Mouse (Mus musculus): ENCODE results near the gene Lin54.

The Lin54 gene

DNA sequence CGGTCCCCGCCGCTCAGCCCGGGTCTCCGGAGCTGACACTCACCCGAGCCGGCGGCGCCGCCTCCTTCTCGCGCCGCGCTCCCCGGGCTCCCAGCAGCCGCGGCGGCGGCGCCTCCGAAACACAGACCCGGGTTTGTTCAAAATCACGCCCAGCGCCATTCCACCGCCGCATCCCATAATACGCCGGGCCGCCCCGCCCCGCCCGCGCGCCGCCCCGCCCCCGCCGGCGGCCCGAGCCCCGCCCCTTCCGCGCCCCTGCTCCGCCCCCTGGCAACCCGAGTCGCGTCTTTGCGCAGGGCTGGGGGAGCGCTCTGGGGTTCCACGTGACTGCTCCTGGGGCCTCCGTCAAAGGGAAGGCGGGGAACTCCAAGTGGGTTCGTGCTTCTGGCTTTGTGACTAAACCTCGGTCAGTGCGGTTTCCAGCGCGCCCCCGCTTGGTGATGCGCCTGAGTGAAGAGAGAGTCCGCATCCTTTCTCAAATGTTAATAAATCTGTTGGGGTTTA, at the start of gene Lin54:
Lin54 (minus strand) TSS at position 182 of the 504 bp plus-strand sequence.
- in situ Hi-C loops (cut with MboI): no loop called here

DNA sequence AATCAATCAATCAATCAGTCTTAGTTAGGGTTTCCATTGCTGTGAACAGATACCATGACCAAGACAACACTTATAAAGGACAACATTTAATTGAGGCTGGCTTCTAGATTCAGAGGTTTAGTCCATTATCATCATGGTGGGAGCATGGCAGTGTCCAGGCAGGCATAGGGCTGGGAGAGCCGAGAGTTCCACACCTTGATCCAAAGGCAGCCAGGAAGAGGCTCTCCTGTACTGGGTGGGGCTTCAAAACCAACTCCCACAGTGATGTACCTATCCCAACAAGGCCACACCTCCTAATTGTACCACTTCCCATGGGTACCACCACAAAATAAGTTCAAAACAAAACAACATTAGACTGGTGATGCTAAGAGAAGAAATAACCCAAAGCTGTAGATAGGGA, 49.7 kb upstream of the Lin54 start:
- in situ Hi-C loops (cut with MboI): loop anchor here (5.0 kb wide), 1 partner anchor 112 kb away; no protein-coding TSS in a partner anchor

DNA sequence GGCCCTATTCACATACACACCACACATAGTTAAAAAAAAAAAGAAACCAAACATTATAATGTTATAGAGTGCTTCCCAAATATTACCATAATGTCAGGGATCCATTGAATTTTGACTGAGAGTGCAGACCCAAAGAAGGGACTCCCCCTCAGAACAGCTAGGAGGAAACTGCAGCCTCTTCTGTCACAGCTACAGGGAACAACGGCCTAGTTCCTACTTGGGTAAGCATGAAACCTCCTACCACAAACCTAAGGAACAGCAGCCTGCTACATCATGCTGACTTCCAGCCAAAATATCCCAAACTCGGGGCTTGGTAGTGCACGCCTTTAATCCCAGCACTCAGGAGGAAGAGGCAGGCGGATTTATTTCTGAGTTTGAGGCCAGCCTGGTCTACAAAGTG, 48.9 kb upstream of the Lin54 start:
- in situ Hi-C loops (cut with MboI): no loop called here

DNA sequence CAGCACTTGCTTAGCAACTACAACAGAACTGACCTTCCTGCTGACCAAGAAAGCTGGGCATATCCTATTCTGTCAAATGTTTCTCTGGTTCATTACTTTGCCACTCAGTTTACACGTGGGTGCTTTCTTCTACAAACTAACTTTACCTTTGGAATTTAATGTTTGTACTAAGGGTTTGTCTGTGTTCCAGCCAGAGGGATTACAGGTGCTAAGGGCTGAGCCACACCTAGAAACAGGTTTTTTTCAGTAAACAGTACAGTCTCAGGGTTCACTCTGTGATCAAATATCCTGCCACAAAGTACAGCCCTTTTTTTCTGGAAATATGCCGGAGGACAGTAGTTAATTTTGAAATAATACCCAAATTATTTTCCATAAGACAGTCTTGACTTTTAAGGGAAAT, 47.8 kb upstream of the Lin54 start:
- in situ Hi-C loops (cut with MboI): no loop called here

DNA sequence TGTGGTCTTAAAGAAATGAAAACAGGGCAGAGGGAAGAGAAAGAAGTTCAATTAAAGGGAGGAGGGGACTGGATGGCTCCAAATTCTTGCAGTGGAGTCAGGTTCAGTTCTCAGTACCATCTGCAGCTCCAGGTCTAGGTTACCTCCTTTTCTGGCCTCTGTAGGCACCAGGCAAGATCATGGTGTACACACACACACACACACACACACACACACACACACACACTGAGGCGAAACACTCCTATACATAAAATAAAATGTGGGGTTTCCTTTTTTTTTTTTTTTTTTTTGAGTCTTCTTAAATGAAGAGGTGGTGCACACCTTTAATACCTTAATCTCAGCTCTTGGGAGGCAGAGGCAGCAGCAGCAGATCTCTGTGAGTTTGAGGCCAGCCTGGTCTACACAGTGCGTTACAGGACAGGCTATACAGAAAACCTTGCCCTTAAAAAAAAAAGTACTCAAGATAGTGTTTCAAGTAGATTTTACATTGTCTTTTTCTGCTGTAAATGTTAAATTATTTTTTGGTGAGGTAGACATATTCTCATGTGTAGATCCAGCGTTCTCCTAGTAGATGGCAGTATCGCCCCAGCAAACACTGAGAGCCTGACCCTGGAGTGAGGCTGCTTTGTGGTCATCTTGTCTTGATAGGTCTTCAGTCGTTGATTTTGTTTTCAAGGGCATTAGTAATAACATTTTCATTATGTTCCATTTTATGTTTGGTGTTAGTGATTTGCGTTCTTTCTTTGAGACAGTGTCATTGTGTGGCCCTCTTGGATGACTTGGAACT, 46.0 kb upstream of the Lin54 start:
- in situ Hi-C loops (cut with MboI): no loop called here

DNA sequence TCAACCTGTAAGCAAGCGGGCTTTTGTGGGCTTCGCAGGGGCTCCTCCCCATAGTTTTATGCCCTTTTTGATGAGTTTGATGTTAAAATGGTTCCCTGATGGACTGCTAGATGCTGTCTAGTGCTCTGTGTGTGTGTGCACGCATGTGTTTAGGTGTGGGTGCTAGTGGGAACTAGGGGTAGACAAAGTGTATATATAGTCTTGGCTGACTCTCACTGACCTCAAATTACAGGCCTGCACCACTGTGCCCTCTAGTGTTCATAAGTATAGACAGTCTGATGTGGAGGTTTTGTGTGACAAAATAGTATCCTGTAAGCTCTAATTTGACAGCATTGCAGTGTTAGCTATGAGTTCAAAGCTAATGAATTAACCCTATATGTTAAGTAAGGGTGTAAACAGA, 36.2 kb upstream of the Lin54 start:
- in situ Hi-C loops (cut with MboI): no loop called here

DNA sequence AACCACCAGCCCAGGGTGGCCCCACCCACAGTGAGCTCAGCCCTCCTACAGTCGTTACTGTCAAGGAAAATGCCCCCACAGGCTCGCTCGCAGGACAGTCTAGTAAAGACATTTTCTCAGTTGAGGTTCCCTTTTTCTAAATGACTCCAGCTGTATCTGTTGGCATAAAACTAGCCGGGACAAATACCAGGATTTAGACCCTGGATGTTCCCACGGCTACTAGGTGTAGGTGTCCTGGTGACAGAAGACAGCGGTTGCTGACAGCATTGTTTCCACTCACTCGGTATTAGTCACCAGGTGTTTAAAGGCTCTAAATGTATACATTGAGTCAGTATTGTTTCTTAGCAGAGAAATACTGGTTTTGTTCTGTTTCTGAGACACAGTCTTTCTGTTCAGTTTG, 35.4 kb upstream of the Lin54 start:
- in situ Hi-C loops (cut with MboI): no loop called here

DNA sequence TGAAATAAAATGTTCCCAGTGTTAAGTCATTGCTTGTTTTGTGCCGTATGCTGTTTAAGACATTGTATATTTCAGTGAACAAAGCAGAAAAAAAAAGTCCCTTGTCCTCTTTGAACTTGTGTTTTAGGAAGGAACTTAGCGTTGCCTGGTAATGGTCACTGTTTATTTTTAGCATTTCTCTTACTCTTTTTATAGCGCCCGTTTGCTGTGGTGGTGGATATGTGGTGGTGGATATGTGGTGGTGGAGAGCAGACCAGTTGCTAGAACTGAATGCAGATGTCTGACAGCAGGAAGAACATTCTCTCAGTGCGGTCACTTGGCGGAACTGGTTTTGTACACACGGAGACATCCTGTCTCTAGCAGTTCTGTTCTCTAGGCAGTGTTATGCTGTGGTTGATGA, 25.7 kb upstream of the Lin54 start:
- in situ Hi-C loops (cut with MboI): no loop called here

DNA sequence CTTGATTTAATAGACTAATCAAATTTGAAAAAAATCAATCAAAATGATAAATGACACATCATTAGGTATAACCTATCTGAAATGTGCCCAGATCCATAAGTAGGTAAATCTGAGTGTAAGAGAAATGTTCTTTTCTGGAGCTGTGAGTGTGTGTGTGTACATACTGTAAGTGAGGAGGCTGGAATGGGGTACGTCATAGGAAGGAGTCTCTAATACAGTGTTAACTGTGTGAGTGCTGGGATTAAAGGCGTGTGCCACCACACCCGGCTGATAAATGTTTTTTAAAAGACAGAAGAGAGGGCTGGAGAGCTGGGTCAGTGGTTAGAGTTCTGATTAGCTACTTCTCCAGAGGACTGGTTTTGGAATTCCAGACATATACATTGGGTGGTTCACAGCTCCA, 25.2 kb upstream of the Lin54 start:
- in situ Hi-C loops (cut with MboI): no loop called here

DNA sequence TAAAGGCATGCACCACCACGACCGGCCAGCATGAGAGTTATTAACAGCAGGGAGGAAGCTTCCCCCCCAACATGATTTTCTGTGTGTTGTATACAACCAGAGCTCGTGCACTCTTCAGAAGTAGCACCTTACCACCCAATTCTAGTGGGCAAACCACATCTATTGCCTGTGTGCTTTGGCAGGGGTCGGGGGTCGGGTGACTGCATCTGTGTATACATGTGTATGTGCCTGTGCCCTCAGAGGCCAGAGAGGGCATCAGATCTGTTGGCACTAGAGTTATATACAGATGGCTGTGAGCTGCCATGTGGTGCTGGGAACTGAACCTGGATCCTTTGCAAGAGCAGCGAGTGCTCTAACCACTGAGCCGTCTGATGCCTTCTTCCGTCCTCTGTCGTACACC, 24.5 kb upstream of the Lin54 start:
- in situ Hi-C loops (cut with MboI): no loop called here

DNA sequence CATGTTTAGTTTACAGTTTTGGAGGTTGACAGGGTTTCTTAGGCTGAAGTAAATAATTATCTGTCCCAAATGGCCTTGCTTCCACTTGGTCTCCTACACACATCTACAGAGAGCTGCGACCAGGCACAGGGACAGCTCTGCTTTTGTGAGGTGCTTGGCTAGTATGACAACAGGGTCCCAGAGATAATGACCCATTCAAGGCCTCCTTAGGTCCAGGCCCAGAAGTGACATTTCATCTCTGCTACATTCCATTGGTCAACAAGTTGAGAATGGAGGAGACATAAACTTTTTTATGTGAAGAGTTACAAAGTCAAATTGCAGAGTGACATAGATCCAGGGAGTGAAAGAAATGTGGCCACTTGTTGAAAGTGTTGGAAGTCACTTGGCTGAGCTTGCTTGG, 22.9 kb upstream of the Lin54 start:
- in situ Hi-C loops (cut with MboI): no loop called here

DNA sequence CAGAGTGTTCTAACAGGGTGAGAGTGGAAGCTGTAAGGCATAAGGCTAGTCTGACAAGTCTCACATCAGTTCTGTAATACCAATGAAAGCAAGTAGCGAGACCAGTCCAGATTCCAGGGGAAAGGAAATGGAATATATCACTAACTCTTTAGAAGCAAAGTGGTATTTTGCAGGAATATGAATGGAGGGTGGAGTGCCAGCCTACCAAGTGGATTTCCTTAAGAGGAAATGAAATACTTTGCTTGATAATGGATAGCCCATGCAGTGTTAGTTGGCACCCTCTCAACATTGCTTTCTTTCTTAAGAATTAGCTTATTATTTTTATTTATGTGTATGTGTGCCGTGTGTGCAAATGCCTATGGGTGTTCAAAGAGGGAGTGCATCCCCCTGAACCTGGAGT, 19.8 kb upstream of the Lin54 start:
- in situ Hi-C loops (cut with MboI): no loop called here

DNA sequence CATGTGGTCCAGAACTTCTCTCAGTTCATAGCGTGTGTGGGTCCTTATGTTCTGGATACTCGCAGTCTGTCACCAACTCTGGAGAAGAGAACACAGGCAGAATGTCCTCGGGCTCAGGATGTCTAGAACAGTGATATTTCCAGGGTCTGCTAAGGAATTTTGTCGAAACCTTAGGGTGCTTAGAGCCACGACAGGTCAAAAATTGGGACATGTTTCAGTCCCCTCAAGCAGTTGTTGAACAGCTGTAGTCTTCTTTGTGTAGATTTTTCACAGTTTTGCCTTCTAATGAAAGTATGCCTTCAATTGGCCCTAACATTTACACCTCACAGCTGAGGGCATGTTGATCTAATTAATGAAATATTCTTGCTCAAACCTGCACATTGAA, 18.6 kb upstream of the Lin54 start:
- in situ Hi-C loops (cut with MboI): no loop called here

DNA sequence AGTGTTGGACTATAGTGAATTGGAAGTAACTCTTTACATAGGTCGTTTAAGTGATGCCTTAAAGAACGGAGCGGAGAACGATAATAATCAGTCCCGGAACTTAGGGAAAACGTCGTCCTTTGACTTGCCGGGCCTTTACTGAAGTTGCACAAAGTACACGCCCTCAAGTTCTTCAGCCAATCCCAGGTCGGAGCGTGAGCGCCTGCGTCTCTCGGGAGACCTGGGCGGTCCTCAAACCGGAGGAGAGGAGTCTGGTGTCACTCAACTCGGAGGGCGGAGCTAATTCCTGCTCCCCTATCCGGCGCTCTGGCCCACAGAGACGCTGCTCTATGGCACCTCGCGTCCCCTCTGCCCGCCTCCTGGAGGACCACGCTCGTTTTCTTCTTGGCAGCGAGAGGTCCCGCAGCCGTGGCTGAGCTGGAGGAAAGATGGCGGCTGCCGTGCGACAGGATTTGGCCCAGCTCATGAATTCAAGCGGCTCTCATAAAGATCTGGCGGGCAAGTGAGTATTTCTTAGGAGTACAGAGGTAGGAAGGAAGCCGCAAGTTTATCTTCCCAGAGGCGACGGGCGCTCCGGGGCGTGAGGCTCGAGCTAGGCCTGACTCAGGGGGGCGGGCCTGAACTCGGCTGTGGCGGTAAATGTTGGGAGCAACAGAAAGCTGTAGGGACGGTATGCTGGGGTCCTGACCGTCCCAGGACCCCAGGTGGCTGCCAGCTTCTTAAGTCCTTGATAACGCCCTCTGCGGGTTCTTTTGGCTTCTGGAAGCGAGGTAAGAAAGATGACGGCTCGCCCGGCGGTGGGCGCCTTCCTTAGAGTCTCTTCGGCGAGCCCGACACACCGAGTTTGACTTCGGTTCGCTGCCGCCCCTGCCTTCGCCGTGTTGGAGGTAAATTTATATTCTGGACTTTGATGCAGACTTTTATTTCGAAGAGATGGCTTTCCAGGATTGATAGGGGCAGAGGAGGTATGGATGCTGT, 17.9 kb upstream of the Lin54 start, which contains the start of gene Cops4:
Cops4 (plus strand) TSS at position 261 of the 978 bp plus-strand sequence.
- in situ Hi-C loops (cut with MboI): no loop called here

DNA sequence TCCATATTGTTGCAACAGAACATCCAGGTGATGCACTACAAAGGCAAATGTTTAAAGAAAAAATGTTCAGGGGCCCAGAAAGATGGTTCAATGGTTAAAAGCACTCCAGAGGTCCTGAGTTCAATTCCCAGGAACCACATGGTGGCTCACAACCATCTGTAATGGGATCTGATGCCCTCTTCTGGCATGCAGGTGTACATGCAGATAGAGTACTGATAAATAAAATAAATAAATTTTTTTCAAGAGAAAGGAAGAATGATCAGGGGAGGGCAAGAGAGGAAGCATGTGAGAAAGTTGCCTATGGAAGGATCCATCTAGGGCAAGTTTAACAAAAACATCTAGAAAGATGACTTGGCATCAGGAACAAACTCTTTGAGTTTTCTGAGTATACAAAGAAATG, 12.1 kb upstream of the Lin54 start:
- in situ Hi-C loops (cut with MboI): no loop called here

DNA sequence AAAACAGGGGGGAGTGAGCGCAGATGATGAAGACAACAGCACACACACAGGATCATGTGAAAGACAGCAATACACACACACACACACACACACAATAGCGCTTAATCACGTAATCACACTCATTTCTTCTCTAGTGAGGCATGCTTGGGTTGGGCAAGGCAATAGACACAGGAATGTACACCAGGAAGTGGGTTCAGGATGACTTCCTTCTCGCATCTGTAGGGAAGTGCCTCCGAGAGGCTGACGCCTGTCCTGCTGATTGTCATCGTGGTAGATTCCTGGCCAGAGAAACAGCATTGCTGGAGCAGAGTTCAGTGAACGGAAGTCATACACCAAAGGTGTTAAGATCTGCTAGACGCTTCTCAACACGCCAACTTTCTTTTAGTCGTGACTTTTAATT, 8.8 kb upstream of the Lin54 start:
- in situ Hi-C loops (cut with MboI): no loop called here

DNA sequence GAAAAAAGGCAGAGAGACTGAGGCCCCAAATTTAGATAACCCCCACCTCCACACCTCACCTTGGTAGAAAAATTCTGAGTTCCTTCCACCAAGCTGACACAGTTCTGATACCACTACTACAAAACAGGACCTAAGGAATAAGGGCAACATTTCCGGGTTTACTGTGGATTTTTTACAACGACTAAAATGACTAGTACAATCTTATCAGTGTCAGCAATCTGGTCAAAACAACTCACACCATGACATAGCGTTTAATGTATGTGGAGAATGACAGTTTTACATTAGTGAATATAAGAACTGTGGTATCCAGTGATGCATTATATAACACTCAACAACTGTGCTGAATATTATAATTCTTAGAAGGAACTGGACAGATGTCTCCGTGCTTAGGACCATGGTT, 828 bp upstream of the Lin54 start:
- in situ Hi-C loops (cut with MboI): no loop called here

DNA sequence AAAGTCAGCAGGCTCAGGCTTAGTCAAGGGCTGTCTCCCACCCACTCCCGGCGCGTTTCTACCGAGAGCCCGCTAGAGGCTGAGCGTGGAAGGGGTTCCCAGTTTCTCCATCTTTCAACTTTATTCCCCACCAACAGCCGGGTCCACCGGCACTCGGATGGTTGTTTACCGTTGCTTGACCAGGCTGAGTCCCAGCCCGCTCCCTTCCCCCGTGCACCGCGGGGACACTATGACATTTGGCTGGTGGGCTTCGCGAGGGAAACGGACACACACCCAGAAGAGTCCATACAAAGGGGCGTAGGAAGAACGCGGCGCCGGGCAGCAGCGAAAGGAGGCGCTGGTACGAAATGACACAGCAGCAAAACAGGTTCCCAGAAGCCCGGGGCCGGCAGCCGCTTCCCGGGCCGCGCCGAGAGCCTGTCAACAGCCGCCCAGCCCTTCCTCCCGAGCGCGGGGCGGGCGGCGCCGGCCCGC, 571 bp downstream of the Lin54 start:
- in situ Hi-C loops (cut with MboI): loop anchor here (5.0 kb wide), 1 partner anchor 68 kb away; no protein-coding TSS in a partner anchor

DNA sequence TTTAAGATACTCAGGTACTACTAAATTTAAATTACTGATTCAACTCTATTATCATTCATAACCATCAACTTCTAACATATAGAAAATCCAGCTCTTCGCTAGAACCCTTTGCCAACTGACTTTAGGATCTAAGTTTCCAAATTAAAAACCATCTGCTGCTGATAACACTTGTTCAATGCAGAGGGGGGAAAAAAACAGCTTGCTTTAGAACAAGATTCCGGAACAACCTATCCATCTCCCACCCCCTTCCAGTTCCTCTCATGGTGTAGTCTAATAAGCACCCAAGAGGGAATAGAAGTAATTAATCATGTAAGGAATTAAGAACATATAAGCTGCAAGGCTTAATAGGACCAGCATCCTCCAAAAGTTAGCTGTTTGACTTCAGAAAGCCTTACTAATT, 1.2 kb downstream of the Lin54 start:
- in situ Hi-C loops (cut with MboI): loop anchor here (5.0 kb wide), 1 partner anchor 67 kb away; no protein-coding TSS in a partner anchor

DNA sequence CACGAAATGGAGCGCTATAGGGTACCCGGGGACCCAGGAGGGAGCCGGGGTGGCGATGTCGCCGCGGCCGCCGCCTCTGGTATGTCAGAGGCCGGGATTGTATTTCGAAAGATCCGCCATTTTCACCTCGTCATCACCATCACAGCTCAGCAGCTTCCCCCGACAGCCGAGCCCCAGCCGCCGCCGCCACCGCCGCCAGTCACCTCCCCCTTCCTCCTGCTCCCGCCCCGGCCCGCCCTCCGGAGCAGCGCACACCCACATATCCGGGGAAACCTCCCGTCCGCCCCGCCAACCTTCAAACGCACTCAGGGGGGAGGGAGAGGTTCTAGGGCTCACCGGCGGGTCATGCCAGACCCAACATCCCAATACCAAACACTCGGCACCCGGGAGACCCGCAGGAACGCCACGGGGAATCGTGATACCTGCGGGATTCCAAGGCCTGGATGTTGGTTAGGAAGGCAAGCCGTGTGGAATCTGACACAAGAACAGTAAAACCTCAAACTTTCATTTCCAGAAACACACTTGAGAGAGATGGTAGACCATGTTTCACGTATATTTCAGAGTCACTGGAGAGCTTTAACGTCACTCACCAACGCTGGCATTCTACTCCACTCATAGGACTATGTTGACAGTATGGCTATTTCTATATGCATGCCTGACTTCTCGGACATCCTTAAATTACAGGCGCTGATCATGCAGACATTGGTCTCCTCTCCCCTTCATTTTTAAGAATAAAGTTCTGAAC, 1.8 kb downstream of the Lin54 start:
- in situ Hi-C loops (cut with MboI): loop anchor here (5.0 kb wide), 1 partner anchor 66 kb away; no protein-coding TSS in a partner anchor

DNA sequence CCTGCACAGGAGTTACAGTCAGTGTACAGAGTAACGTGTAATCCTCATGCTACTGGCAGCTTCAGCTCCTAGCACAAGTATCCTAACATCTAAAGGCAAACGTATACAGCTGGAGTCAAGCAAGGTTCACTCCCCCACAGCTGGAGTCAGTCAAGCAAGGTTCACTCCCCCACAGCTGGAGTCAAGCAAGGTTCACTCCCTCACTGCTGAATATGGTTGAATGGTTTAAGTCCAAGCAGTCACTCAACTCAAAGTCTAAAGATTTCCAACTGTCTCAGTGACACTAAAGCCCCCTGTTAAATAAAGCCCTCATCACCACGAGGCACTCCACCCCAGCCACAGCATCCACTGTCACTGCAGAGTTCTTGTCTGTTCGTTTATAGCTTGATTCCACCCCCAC, 8.7 kb downstream of the Lin54 start:
- in situ Hi-C loops (cut with MboI): no loop called here

DNA sequence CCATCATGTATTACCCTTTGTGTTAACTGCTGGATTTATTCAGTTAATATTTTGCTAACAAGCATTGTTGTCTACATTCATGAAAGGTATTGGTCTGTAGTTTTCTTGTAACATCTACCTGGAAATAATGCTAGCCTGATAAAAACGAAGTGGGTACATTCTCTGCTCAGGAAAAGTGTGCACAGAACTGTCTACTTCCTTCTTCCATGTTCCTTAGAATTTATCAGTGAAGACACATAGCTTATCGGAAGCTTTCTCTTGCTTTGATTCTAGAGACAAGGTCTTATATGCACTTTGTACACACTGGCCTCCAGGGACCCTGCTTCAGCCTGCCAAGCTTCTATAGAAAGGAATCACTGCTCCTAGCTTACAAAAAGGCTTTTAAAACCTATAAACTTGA, 11.1 kb downstream of the Lin54 start:
- in situ Hi-C loops (cut with MboI): no loop called here
